Mouse (Mus musculus): ENCODE measurements at regions not wholly inside any gene's neighbourhood (a gene's known extent, or its start where the extent isn't known, plus 50 kb on each side); places are given as distances from the start of the nearest gene placed in this dataset.

- ATAC-seq (ENCODE audit: low FRiP score) (no peak), DNase-seq (ENCODE audit: low spot score) (no peak)
- H3K4me3 ChIP-seq (ENCODE audit: low read depth, low read length) = no peak overlapping the region
- H3K9ac ChIP-seq (ENCODE audit: low read depth, low read length) = no peak overlapping the region
- WGBS = 84% methylated on average over 8 of the region's 8 CpGs
- no peak overlapping the region for H3K4me2 ChIP-seq (replicated peaks; ENCODE audit: low read depth, low read length)
- H3K27ac ChIP-seq (ENCODE audit: low read depth, low read length) = no peak overlapping the region
- H3K36me3 ChIP-seq (ENCODE audit: control insufficient read depth, insufficient read depth, low read length) = no peaks in the 10 kb centered on the region
- no peaks in the 10 kb centered on the region for H3K27me3 ChIP-seq (ENCODE audit: control insufficient read depth, insufficient read depth, low read length)
- H3K4me1 ChIP-seq (replicated peaks; ENCODE audit: control insufficient read depth, insufficient read depth, low read length) = no peaks in the 10 kb centered on the region
- H3K9me3 ChIP-seq (ENCODE audit: control insufficient read depth, low read length) = no peaks in the 10 kb centered on the region
Measured at GRCm38 (mm10) chr13:71736821-71737345, 226.6 kb downstream of the Irx1 start.

GRCm38 (mm10) chr13:71734261-71734660, 229.3 kb downstream of the Irx1 start:
- DNase-seq (ENCODE audit: low spot score) (no peak), ATAC-seq (ENCODE audit: low FRiP score) (no peak)
- H3K4me3 ChIP-seq (ENCODE audit: low read depth, low read length) = no peak overlapping the region
- H3K27ac ChIP-seq (ENCODE audit: low read depth, low read length) = no peak overlapping the region
- WGBS = 60% methylated on average over 12 of the region's 12 CpGs
- no peaks in the 10 kb centered on the region for H3K9me3 ChIP-seq (ENCODE audit: control insufficient read depth, low read length)
- H3K9ac ChIP-seq (ENCODE audit: low read depth, low read length) = no peak overlapping the region
- H3K4me2 ChIP-seq (replicated peaks; ENCODE audit: low read depth, low read length) = no peak overlapping the region
- H3K27me3 ChIP-seq (ENCODE audit: control insufficient read depth, insufficient read depth, low read length) = no peaks in the 10 kb centered on the region
- no peaks in the 10 kb centered on the region for H3K4me1 ChIP-seq (replicated peaks; ENCODE audit: control insufficient read depth, insufficient read depth, low read length)
- no peaks in the 10 kb centered on the region for H3K36me3 ChIP-seq (ENCODE audit: control insufficient read depth, insufficient read depth, low read length)

GRCm38 (mm10) chr13:71733360-71733759, 230.2 kb downstream of the Irx1 start:
- H3K36me3 ChIP-seq (ENCODE audit: control insufficient read depth, insufficient read depth, low read length) = no peaks in the 10 kb centered on the region
- ATAC-seq (ENCODE audit: low FRiP score) = no peak
- WGBS = 88% methylated on average over 5 of the region's 5 CpGs

GRCm38 (mm10) chr13:71732903-71733302, 230.6 kb downstream of the Irx1 start:
- H3K4me3 ChIP-seq (ENCODE audit: low read depth, low read length) = no peak overlapping the region
- 81% methylated on average over 1 of the region's 1 CpGs for WGBS
- H3K27ac ChIP-seq (ENCODE audit: low read depth, low read length) = no peak overlapping the region
- no peaks in the 10 kb centered on the region for H3K9me3 ChIP-seq (ENCODE audit: control insufficient read depth, low read length)
- no peaks in the 10 kb centered on the region for H3K27me3 ChIP-seq (ENCODE audit: control insufficient read depth, insufficient read depth, low read length)
- ATAC-seq (ENCODE audit: low FRiP score) (no peak), DNase-seq (ENCODE audit: low spot score) (no peak)
- no peak overlapping the region for H3K9ac ChIP-seq (ENCODE audit: low read depth, low read length)
- no peaks in the 10 kb centered on the region for H3K4me1 ChIP-seq (replicated peaks; ENCODE audit: control insufficient read depth, insufficient read depth, low read length)
- H3K36me3 ChIP-seq (ENCODE audit: control insufficient read depth, insufficient read depth, low read length) = no peaks in the 10 kb centered on the region
- no peak overlapping the region for H3K4me2 ChIP-seq (replicated peaks; ENCODE audit: low read depth, low read length)

More at GRCm38 (mm10) chr13:71733360-71733759, 230.2 kb downstream of the Irx1 start:
- Histone ChIP-seq H3K4me1 (replicated peaks; ENCODE audit: control insufficient read depth, insufficient read depth, low read length) (no peaks in the 10 kb centered on the region), H3K4me3 (ENCODE audit: low read depth, low read length) (no peak overlapping the region), H3K27ac (ENCODE audit: low read depth, low read length) (no peak overlapping the region), H3K9me3 (ENCODE audit: control insufficient read depth, low read length) (no peaks in the 10 kb centered on the region), H3K27me3 (ENCODE audit: control insufficient read depth, insufficient read depth, low read length) (no peaks in the 10 kb centered on the region), H3K9ac (ENCODE audit: low read depth, low read length) (no peak overlapping the region), H3K4me2 (replicated peaks; ENCODE audit: low read depth, low read length) (no peak overlapping the region)
- no peak for DNase-seq (ENCODE audit: low spot score)

- no peaks in the 10 kb centered on the region for H3K4me1 ChIP-seq (replicated peaks; ENCODE audit: control insufficient read depth, insufficient read depth, low read length)
- H3K36me3 ChIP-seq (ENCODE audit: control insufficient read depth, insufficient read depth, low read length) = no peaks in the 10 kb centered on the region
- no peak overlapping the region for H3K4me2 ChIP-seq (replicated peaks; ENCODE audit: low read depth, low read length)
- no peaks in the 10 kb centered on the region for H3K9me3 ChIP-seq (ENCODE audit: control insufficient read depth, low read length)
- H3K9ac ChIP-seq (ENCODE audit: low read depth, low read length) = no peak overlapping the region
- H3K27me3 ChIP-seq (ENCODE audit: control insufficient read depth, insufficient read depth, low read length) = no peaks in the 10 kb centered on the region
- H3K4me3 ChIP-seq (ENCODE audit: low read depth, low read length) = no peak overlapping the region
- peak; percentile 66 for DNase-seq (ENCODE audit: low spot score)
- ATAC-seq (ENCODE audit: low FRiP score) = peak; percentile 69; the same call in 1 of the 2 replicates
- WGBS = 26% methylated on average over 20 of the region's 20 CpGs
- H3K27ac ChIP-seq (ENCODE audit: low read depth, low read length) = no peak overlapping the region
Measured at GRCm38 (mm10) chr13:71690069-71690817, 273.3 kb downstream of the Irx1 start.

GRCm38 (mm10) chr13:71689187-71689586, 274.3 kb downstream of the Irx1 start:
- DNase-seq (ENCODE audit: low spot score) (no peak), ATAC-seq (ENCODE audit: low FRiP score) (no peak)
- Histone ChIP-seq H3K9me3 (ENCODE audit: control insufficient read depth, low read length) (no peaks in the 10 kb centered on the region), H3K4me1 (replicated peaks; ENCODE audit: control insufficient read depth, insufficient read depth, low read length) (no peaks in the 10 kb centered on the region), H3K36me3 (ENCODE audit: control insufficient read depth, insufficient read depth, low read length) (no peaks in the 10 kb centered on the region), H3K4me2 (replicated peaks; ENCODE audit: low read depth, low read length) (no peak overlapping the region), H3K4me3 (ENCODE audit: low read depth, low read length) (no peak overlapping the region), H3K9ac (ENCODE audit: low read depth, low read length) (no peak overlapping the region), H3K27ac (ENCODE audit: low read depth, low read length) (no peak overlapping the region), H3K27me3 (ENCODE audit: control insufficient read depth, insufficient read depth, low read length) (no peaks in the 10 kb centered on the region)
- 50% methylated on average over 9 of the region's 9 CpGs for WGBS

GRCm38 (mm10) chr13:71676081-71676624, 287.4 kb downstream of the Irx1 start:
- no peaks in the 10 kb centered on the region for H3K27me3 ChIP-seq (ENCODE audit: control insufficient read depth, insufficient read depth, low read length)

GRCm38 (mm10) chr13:71669956-71670739, 293.4 kb downstream of the Irx1 start:
- DNase-seq (ENCODE audit: low spot score) = no peak
- no peaks in the 10 kb centered on the region for H3K27me3 ChIP-seq (ENCODE audit: control insufficient read depth, insufficient read depth, low read length)
- no peak overlapping the region for H3K4me3 ChIP-seq (ENCODE audit: low read depth, low read length)
- no peaks in the 10 kb centered on the region for H3K9me3 ChIP-seq (ENCODE audit: control insufficient read depth, low read length)
- ATAC-seq (ENCODE audit: low FRiP score) = no peak
- no peaks in the 10 kb centered on the region for H3K4me1 ChIP-seq (replicated peaks; ENCODE audit: control insufficient read depth, insufficient read depth, low read length)
- no peaks in the 10 kb centered on the region for H3K36me3 ChIP-seq (ENCODE audit: control insufficient read depth, insufficient read depth, low read length)
- H3K27ac ChIP-seq (ENCODE audit: low read depth, low read length) = no peak overlapping the region
- H3K9ac ChIP-seq (ENCODE audit: low read depth, low read length) = no peak overlapping the region
- H3K4me2 ChIP-seq (replicated peaks; ENCODE audit: low read depth, low read length) = no peak overlapping the region
- 92% methylated on average over 6 of the region's 6 CpGs for WGBS

More at GRCm38 (mm10) chr13:71676081-71676624, 287.4 kb downstream of the Irx1 start:
- H3K9me3 ChIP-seq (ENCODE audit: control insufficient read depth, low read length) = no peaks in the 10 kb centered on the region
- DNase-seq (ENCODE audit: low spot score) (no peak), ATAC-seq (ENCODE audit: low FRiP score) (peak; percentile 54; the same call in 1 of the 2 replicates)
- H3K4me1 ChIP-seq (replicated peaks; ENCODE audit: control insufficient read depth, insufficient read depth, low read length) = no peaks in the 10 kb centered on the region
- no peak overlapping the region for H3K4me2 ChIP-seq (replicated peaks; ENCODE audit: low read depth, low read length)
- 54% methylated on average over 10 of the region's 10 CpGs for WGBS
- no peak overlapping the region for H3K27ac ChIP-seq (ENCODE audit: low read depth, low read length)
- no peak overlapping the region for H3K4me3 ChIP-seq (ENCODE audit: low read depth, low read length)
- H3K9ac ChIP-seq (ENCODE audit: low read depth, low read length) = no peak overlapping the region
- no peaks in the 10 kb centered on the region for H3K36me3 ChIP-seq (ENCODE audit: control insufficient read depth, insufficient read depth, low read length)

All from hindbrain, embryonic 11.5 days (tissue).